Mouse (Mus musculus): ENCODE data around the gene Olfr92.
"Not testable (repeated sequence)": the region's sequence is repeated elsewhere in the genome, so short reads cannot be mapped to it uniquely, and the experiment has no call there.

The Olfr92 gene

GRCm38 (mm10) chr17:37119988-37120387 lies at the start of gene Olfr92:
TSS of gene Olfr92 (minus strand) at chr17:37120088.
- DNase-seq (ENCODE audit: low spot score), result no peak

GRCm38 (mm10) chr17:37161394-37161793 lies 41.5 kb upstream of the Olfr92 start, which contains the start of gene Olfr93:
TSS of gene Olfr93 (minus strand) at chr17:37161494.
- no peak for DNase-seq (ENCODE audit: low spot score)

GRCm38 (mm10) chr17:37131366-37131765 lies 11.5 kb upstream of the Olfr92 start:
- DNase-seq (ENCODE audit: low spot score), result not testable (repeated sequence)

GRCm38 (mm10) chr17:37098178-37098577 lies 21.7 kb downstream of the Olfr92 start, which contains the start of gene Olfr91:
TSS of gene Olfr91 (minus strand) at chr17:37098278.
- no peak for DNase-seq (ENCODE audit: low spot score)

- no peak for DNase-seq (ENCODE audit: low spot score)
Measured at GRCm38 (mm10) chr17:37093289-37093688, 26.6 kb downstream of the Olfr92 start.

GRCm38 (mm10) chr17:37092198-37092597 lies 27.7 kb downstream of the Olfr92 start:
- DNase-seq (ENCODE audit: low spot score), result no peak

GRCm38 (mm10) chr17:37088399-37088798 lies 31.5 kb downstream of the Olfr92 start, which contains the start of gene Olfr90:
TSS of gene Olfr90 (minus strand) at chr17:37088499.
- no peak for DNase-seq (ENCODE audit: low spot score)

GRCm38 (mm10) chr17:37085545-37085944 lies 34.3 kb downstream of the Olfr92 start:
- no peak for DNase-seq (ENCODE audit: low spot score)

- DNase-seq (ENCODE audit: low spot score), result no peak
Measured at GRCm38 (mm10) chr17:37084632-37085031, 35.3 kb downstream of the Olfr92 start.

GRCm38 (mm10) chr17:37083327-37083726 lies 36.6 kb downstream of the Olfr92 start:
- no peak for DNase-seq (ENCODE audit: low spot score)

- DNase-seq (ENCODE audit: low spot score), result no peak
Measured at GRCm38 (mm10) chr17:37081659-37082058, 38.2 kb downstream of the Olfr92 start.

GRCm38 (mm10) chr17:37080119-37080518 lies 39.8 kb downstream of the Olfr92 start:
- peak; percentile 31 for DNase-seq (ENCODE audit: low spot score)

GRCm38 (mm10) chr17:37078990-37079389 lies 40.9 kb downstream of the Olfr92 start:
- DNase-seq (ENCODE audit: low spot score), result no peak

- no peak for DNase-seq (ENCODE audit: low spot score)
Measured at GRCm38 (mm10) chr17:37078193-37078592, 41.7 kb downstream of the Olfr92 start.

GRCm38 (mm10) chr17:37075766-37076165 lies 44.1 kb downstream of the Olfr92 start:
- no peak for DNase-seq (ENCODE audit: low spot score)

- DNase-seq (ENCODE audit: low spot score), result no peak
Measured at GRCm38 (mm10) chr17:37075181-37075580, 44.7 kb downstream of the Olfr92 start.

GRCm38 (mm10) chr17:37072730-37073276 lies 47.1 kb downstream of the Olfr92 start:
- DNase-seq (ENCODE audit: low spot score), result no peak

GRCm38 (mm10) chr17:37072080-37072729 lies 47.7 kb downstream of the Olfr92 start:
- no peak for DNase-seq (ENCODE audit: low spot score)

- DNase-seq (ENCODE audit: low spot score), result no peak
Measured at GRCm38 (mm10) chr17:37070121-37070520, 49.8 kb downstream of the Olfr92 start.

- no peak for DNase-seq (ENCODE audit: low spot score)
Measured at GRCm38 (mm10) chr17:37067861-37068260, 52.0 kb downstream of the Olfr92 start.

- no peak for DNase-seq (ENCODE audit: low spot score)
Measured at GRCm38 (mm10) chr17:37065993-37066392, 53.9 kb downstream of the Olfr92 start.

GRCm38 (mm10) chr17:37063686-37064495 lies 56.0 kb downstream of the Olfr92 start:
- no peak for DNase-seq (ENCODE audit: low spot score)

GRCm38 (mm10) chr17:37063063-37063462 lies 56.8 kb downstream of the Olfr92 start:
- DNase-seq (ENCODE audit: low spot score), result no peak
